Mouse (Mus musculus) stomach, postnatal 0 days (tissue): ENCODE results near the gene Hmga1b. TPM values are rescaled to one million over a fixed set of nuclear protein-coding genes. Genes with fewer than 3 reads are reported as not detected.
"Not testable (repeated sequence)": the region's sequence is repeated elsewhere in the genome, so short reads cannot be mapped to it uniquely, and the experiment has no call there.

Source experiments
- ATAC-seq: fragments of 200-750 bp; cut with Nextera tagmentation; 2 replicates; pipeline ENCODE4 v1.8.0; 2017; ENCODE audit not compliant: low FRiP score, low TSS enrichment
- DNase-seq: peaks from one replicate; pipeline ENCODE4 v3.0.0-alpha.2; 2016; ENCODE audit warnings: low spot score
- H3K27ac ChIP-seq: fragments of 300-500 bp; sonication (generic); replicated peaks from 2 replicates; pipeline ENCODE4 v1.5.1; 2014; ENCODE audit warnings: mild to moderate bottlenecking, control low read depth
- H3K27me3 ChIP-seq: fragments of 300-500 bp; sonication (generic); 2 replicates; pipeline ENCODE4 v1.6.1; 2014; ENCODE audit warnings: low read length; ENCODE audit not compliant: control insufficient read depth, insufficient read depth
- H3K36me3 ChIP-seq: fragments of 300-500 bp; sonication (generic); 2 replicates; pipeline ENCODE4 v1.6.1; 2014; ENCODE audit warnings: low read length, mixed read lengths; ENCODE audit not compliant: control insufficient read depth, insufficient read depth
- H3K4me1 ChIP-seq: fragments of 300-500 bp; sonication (generic); replicated peaks from 2 replicates; pipeline ENCODE4 v1.6.1; 2014; ENCODE audit warnings: antibody characterized with exemption; ENCODE audit not compliant: control insufficient read depth, insufficient read depth
- H3K4me2 ChIP-seq: fragments of 300-500 bp; sonication (generic); replicated peaks from 2 replicates; pipeline ENCODE4 v1.6.1; 2014; ENCODE audit warnings: low read depth, mild to moderate bottlenecking, control low read depth, moderate library complexity
- H3K4me3 ChIP-seq: fragments of 300-500 bp; sonication (generic); 2 replicates; pipeline ENCODE4 v1.5.1; 2014; ENCODE audit warnings: low read depth, low read length, control low read depth
- H3K9ac ChIP-seq: fragments of 300-500 bp; sonication (generic); 2 replicates; pipeline ENCODE4 v1.6.1; 2014; ENCODE audit warnings: mild to moderate bottlenecking, low read length, control low read depth, mixed read lengths
- H3K9me3 ChIP-seq: fragments of 300-500 bp; sonication (generic); 2 replicates; pipeline ENCODE4 v1.6.1; 2016; ENCODE audit warnings: low read length; ENCODE audit not compliant: control insufficient read depth
- CTCF ChIP-seq: IDR thresholded peaks from 2 replicates; pipeline ENCODE4 v1.5.1; 2016; ENCODE audit warnings: antibody characterized with exemption, low read depth, mild to moderate bottlenecking, moderate library complexity
- EP300 ChIP-seq: optimal IDR thresholded peaks from 2 replicates; pipeline ENCODE3; 2016; ENCODE audit warnings: antibody characterized with exemption
- WGBS: fragments of 180-500 bp; shearing (Covaris S2); extraction: QIAGEN DNeasy Blood & Tissue Kit; methylation state at CpG from one replicate; pipeline ENCODE4 v1.1.7; 2014; 5-methylcytosine and 5-hydroxymethylcytosine counted together
- polyA plus RNA-seq: library from polyadenylated mRNA; unstranded; fragments of >200 nt; fragmentation: Nextera tagmentation; extraction: Ambion mirVana; gene quantifications from 2 replicates; pipeline ENCODE4 v1.2.1, GENCODE M21; 2015

Hmga1b gene
- polyA plus RNA-seq = 3.0 and 3.1 TPM in 2 replicates

- Histone ChIP-seq H3K27ac (peak within 1 kb of the TSS; percentile 67), H3K4me2 (0 out of 2 replicates have a peak within 1 kb of the TSS, but pooled peaks have one; percentile 8)
- not testable (repeated sequence) for H3K9ac ChIP-seq, H3K27me3 ChIP-seq, H3K36me3 ChIP-seq, H3K4me3 ChIP-seq, H3K4me1 ChIP-seq, H3K9me3 ChIP-seq
- ATAC-seq = peak; percentile 58
- 19% methylated on average over 14 of the region's 14 CpGs for WGBS
- DNase-seq = peak; percentile 64
Observed at GRCm38 (mm10) chr11:120762672-120763041, at the start of gene Hmga1b. Hmga1b (plus strand) TSS chr11:120762794.

- DNase-seq (peak; percentile 98), ATAC-seq (peak; percentile 93)
- Histone ChIP-seq H3K36me3 (peaks cover 8% of the 10 kb centered on the region), H3K4me3 (peak within 1 kb of the TSS; percentile 62), H3K4me1 (no peaks in the 10 kb centered on the region), H3K9me3 (no peaks in the 10 kb centered on the region), H3K27me3 (no peaks in the 10 kb centered on the region), H3K9ac (peak within 1 kb of the TSS; percentile 68), H3K27ac (peak within 1 kb of the TSS; percentile 81), H3K4me2 (peak within 1 kb of the TSS; percentile 97)
- 3% methylated on average over 53 of the region's 53 CpGs for WGBS
- no peak for TF ChIP-seq CTCF
- TF ChIP-seq EP300 = no peak
Observed at GRCm38 (mm10) chr11:120713580-120714518, 48.7 kb upstream of the Hmga1b start, which contains the start of the genes Cenpx and Lrrc45. Cenpx (minus strand) TSS chr11:120713738. Lrrc45 (plus strand) TSS chr11:120713925.

GRCm38 (mm10) chr11:120714546-120714945 lies 48.0 kb upstream of the Hmga1b start:
- Histone ChIP-seq H3K9me3 (no peaks in the 10 kb centered on the region), H3K4me3 (peak overlapping the region; percentile 62), H3K36me3 (peaks cover 8% of the 10 kb centered on the region; the same call in 1 of the 2 replicates), H3K4me1 (no peaks in the 10 kb centered on the region), H3K27ac (no peak overlapping the region), H3K27me3 (no peaks in the 10 kb centered on the region), H3K9ac (peak overlapping the region; percentile 66), H3K4me2 (peak overlapping the region; percentile 97)
- no peak for ATAC-seq
- peak; percentile 15 for DNase-seq
- WGBS = 36% methylated on average over 10 of the region's 10 CpGs
- TF ChIP-seq EP300 (no peak), CTCF (no peak)

GRCm38 (mm10) chr11:120715131-120715530 lies 47.5 kb upstream of the Hmga1b start:
- Histone ChIP-seq H3K4me1 (no peaks in the 10 kb centered on the region), H3K27me3 (no peaks in the 10 kb centered on the region), H3K9ac (peak overlapping the region; percentile 66; the same call in 1 of the 2 replicates), H3K27ac (no peak overlapping the region), H3K4me3 (no peak overlapping the region), H3K9me3 (no peaks in the 10 kb centered on the region), H3K4me2 (no peak overlapping the region; the same call in 1 of the 2 replicates), H3K36me3 (peaks cover 8% of the 10 kb centered on the region; the same call in 1 of the 2 replicates)
- ATAC-seq = no peak
- DNase-seq = no peak
- no peak for TF ChIP-seq CTCF
- no peak for TF ChIP-seq EP300
- WGBS = 85% methylated on average over 9 of the region's 9 CpGs

GRCm38 (mm10) chr11:120719242-120719641 lies 43.4 kb upstream of the Hmga1b start:
- DNase-seq (no peak), ATAC-seq (no peak)
- no peaks in the 10 kb centered on the region for H3K9me3 ChIP-seq
- peaks cover 8% of the 10 kb centered on the region; the same call in 1 of the 2 replicates for H3K36me3 ChIP-seq
- H3K9ac ChIP-seq = no peak overlapping the region
- no peak overlapping the region for H3K27ac ChIP-seq
- H3K4me1 ChIP-seq = peaks cover 5% of the 10 kb centered on the region; the same call in 1 of the 2 replicates
- WGBS = 92% methylated on average over 9 of the region's 9 CpGs
- no peak overlapping the region for H3K4me2 ChIP-seq
- no peak overlapping the region for H3K4me3 ChIP-seq
- no peak for TF ChIP-seq CTCF
- no peak for TF ChIP-seq EP300
- H3K27me3 ChIP-seq = no peaks in the 10 kb centered on the region

GRCm38 (mm10) chr11:120719841-120720376 lies 42.7 kb upstream of the Hmga1b start:
- Histone ChIP-seq H3K4me1 (peaks cover 5% of the 10 kb centered on the region; the same call in 1 of the 2 replicates), H3K27me3 (no peaks in the 10 kb centered on the region), H3K36me3 (peaks cover 8% of the 10 kb centered on the region; the same call in 1 of the 2 replicates), H3K4me2 (no peak overlapping the region), H3K9me3 (no peaks in the 10 kb centered on the region), H3K27ac (no peak overlapping the region), H3K9ac (no peak overlapping the region), H3K4me3 (no peak overlapping the region)
- WGBS = 89% methylated on average over 13 of the region's 13 CpGs
- no peak for DNase-seq
- TF ChIP-seq CTCF (no peak), EP300 (no peak)
- ATAC-seq = no peak
